Mouse (Mus musculus): ENCODE measurements around the gene Tmem131.
"Not testable (repeated sequence)": the region's sequence is repeated elsewhere in the genome, so short reads cannot be mapped to it uniquely, and the experiment has no call there.

The Tmem131 gene

GRCm38 (mm10) chr1:36835593-36835992 is 107.9 kb downstream of the Tmem131 start:
- no peak for DNase-seq (ENCODE audit: low read depth, low spot score)

- no peak for DNase-seq (ENCODE audit: low read depth, low spot score)
Observed at GRCm38 (mm10) chr1:36834090-36834489, 109.4 kb downstream of the Tmem131 start.

- DNase-seq (ENCODE audit: low read depth, low spot score): no peak
Observed at GRCm38 (mm10) chr1:36830913-36831866, 112.3 kb downstream of the Tmem131 start.

GRCm38 (mm10) chr1:36824356-36824755 is 119.1 kb downstream of the Tmem131 start:
- DNase-seq (ENCODE audit: low read depth, low spot score): no peak

GRCm38 (mm10) chr1:36821918-36822317 is 121.5 kb downstream of the Tmem131 start:
- not testable (repeated sequence) for DNase-seq (ENCODE audit: low read depth, low spot score)

GRCm38 (mm10) chr1:36815166-36815565 is 128.3 kb downstream of the Tmem131 start:
- no peak for DNase-seq (ENCODE audit: low read depth, low spot score)

DNA sequence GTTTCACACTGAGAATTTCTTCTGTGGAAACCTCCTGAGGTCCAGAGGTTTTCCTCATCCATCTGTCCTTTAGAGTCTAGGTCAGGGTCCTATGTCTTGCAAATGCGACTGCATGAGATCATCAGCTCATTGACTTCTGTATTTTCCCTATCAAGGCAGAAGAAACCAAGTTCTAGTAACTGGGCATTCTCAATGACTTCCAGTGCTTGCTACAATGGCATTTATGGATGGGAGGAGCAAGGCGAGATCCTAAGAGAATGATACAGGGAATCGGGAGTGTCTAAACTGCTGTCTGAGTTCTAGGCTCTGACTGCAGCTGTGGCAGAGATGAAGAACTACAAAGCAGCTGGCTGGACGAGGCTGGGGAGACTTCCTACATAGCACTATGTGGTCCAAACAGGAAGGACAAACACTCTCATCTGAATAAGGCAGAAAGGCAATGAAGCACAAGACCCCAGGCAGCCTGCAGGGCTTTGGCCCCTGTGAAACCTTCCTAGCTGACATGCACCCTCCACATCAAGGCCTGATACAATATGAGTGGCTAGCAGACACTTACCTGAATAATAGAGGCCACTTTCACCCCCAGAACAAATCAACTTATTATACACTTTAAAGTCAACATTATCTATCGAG is 129.1 kb downstream of the Tmem131 start:
- DNase-seq (ENCODE audit: low read depth, low spot score): no peak

- DNase-seq (ENCODE audit: low read depth, low spot score): no peak
Observed at GRCm38 (mm10) chr1:36813415-36813814, 130.1 kb downstream of the Tmem131 start.

DNA sequence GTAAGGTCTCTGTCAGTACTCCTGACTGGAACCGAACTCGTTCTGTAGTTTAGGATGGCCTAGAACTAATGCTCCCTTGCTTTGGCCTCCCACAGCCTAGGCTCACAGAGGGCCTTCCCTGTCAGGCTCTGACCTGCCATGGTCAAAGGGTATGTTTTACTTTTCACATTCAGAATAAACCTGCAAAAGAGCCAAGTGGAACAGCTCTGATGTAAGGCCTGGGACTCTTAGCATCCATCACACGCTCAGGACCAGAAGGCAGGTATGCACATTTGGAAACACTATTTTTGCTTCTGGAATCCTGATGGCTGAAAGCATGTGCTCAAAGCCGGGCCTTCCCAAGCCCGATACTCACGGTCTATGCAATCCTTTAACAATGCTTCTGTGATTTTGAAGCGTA is 131.7 kb downstream of the Tmem131 start:
- DNase-seq (ENCODE audit: low read depth, low spot score): no peak

- DNase-seq (ENCODE audit: low read depth, low spot score): no peak
Observed at GRCm38 (mm10) chr1:36807782-36808565, 135.5 kb downstream of the Tmem131 start.

GRCm38 (mm10) chr1:36807086-36807485 is 136.4 kb downstream of the Tmem131 start:
- DNase-seq (ENCODE audit: low read depth, low spot score): no peak

DNA sequence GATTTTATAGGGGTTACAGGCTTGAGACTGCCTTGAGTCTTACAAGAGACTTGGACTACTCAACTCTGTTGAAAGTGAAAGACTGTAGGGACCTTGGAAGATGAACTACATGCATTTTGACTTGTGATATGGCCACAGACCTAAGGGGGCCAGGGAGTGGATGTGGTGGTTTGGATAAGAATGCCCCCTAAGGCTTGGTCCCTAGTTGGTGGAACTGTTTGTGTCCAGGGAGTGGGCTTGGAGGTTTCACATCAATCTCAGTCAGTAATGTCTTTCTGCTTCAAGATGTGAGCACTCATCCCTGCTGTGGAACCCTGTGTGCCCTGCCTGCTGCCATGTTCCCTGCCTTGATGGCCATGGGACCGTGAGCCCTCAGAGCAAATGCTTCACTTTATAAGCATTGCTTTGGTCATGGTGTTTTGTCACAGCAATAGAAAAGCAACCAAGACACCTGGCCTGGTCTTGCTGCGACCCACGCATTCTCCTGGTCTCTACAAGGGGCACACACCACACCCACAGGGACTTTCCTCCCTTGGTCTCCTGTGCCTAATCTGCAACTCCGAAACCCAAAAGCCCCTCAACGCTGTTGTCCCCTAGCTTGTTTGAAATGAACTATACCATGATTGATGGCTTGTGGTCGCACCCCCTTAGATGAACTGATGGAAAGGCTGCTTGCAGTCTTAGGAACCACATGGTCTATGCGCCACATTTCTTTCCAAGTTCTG is 137.1 kb downstream of the Tmem131 start:
- no peak for DNase-seq (ENCODE audit: low read depth, low spot score)

DNA sequence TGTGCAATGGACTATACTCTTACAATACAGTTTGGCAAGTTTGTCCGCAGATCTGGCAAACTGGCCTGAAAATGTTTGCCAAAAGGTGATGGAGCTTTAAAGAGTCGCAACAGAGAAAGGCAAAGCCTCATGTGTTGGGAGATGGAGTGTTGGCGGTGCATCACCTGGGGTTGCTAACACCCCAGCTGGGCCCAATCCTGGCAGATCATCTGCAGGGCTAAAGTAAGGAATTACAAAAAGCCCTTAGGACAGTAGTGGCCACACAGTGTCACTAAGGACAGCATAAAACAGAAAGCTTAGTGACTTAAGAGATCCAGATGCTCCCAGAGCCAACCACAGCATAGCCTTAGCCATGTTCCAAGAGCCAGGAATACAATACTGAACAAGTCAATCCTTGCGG is 138.6 kb downstream of the Tmem131 start:
- DNase-seq (ENCODE audit: low read depth, low spot score): no peak

- DNase-seq (ENCODE audit: low read depth, low spot score): no peak
Observed at GRCm38 (mm10) chr1:36804259-36804658, 139.2 kb downstream of the Tmem131 start.

GRCm38 (mm10) chr1:36800379-36801011 is 143.0 kb downstream of the Tmem131 start:
- DNase-seq (ENCODE audit: low read depth, low spot score): no peak

GRCm38 (mm10) chr1:36797481-36797880 is 146.0 kb downstream of the Tmem131 start:
- DNase-seq (ENCODE audit: low read depth, low spot score): no peak

DNA sequence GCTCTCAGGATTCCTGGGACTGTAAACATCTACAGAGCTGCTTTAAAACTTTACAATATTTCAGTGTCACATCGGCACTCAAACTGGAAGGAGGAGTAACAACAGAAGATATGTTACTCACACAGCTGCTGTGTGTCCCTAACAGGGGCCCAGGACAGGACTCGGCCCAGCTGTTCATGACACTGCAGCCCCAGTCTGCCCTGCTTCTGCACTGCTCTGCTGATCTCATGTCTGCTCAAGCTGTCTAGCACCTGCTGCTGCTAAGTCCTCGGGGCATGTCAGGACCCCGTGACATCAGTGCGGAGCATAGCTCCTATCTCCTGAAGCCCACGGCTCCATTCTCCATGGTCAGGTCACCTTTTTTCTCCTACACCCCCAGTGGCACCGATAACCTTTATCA is 146.8 kb downstream of the Tmem131 start:
- DNase-seq (ENCODE audit: low read depth, low spot score): no peak

GRCm38 (mm10) chr1:36789416-36789815 is 154.1 kb downstream of the Tmem131 start:
- DNase-seq (ENCODE audit: low read depth, low spot score): no peak

DNA sequence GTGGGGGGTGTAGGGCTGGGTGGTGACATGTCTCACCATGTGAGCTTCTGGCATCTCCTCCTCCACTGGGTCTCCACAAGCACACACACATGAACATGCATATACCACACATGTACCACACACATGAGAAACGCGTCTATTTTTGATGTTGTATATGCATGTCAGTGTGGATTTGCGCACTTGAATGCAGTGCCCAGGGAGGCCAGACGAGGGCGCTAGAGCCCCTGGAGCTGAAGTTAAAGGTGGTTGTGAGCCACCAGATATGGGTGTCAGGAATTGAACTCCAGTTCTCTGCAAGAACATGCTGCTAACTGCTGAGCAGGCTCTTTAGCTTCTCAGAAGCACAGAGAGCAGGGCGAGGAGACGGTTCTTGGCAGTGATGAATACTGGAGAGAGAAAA is 157.1 kb downstream of the Tmem131 start:
- DNase-seq (ENCODE audit: low read depth, low spot score): no peak

DNA sequence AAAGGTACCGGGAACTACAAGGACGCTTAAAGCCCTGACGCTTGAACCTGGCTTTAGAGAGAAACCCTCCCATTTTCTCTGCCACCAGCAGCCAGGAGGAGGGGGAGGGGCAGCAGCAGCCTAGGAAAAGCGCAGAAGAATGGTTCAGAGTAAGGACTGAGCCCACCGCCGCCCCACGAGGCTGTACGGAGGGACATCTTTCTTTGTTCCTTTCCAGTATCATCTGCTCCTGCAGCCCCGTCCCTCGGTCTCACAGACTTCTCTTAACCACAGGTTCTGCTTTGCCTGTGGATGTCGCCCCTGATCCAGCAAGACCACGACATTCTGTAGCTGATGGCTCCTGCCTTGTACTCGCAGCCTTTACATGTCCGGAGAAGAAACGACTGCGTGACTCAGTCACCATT is 158.2 kb downstream of the Tmem131 start:
- DNase-seq (ENCODE audit: low read depth, low spot score): peak; percentile 47

All from mesoderm, embryonic 11.5 days (tissue).